9 mouse cellular contexts compared by ENCODE assay signal in genomic region chr2:71545882-71546639, GRCm38 (mm10). TPM values are rescaled to one million over a fixed set of nuclear protein-coding genes. Genes with fewer than 3 reads are reported as not detected.
DNase-seq lines count a peak whose midpoint lies in the region; ATAC-seq and TF ChIP-seq lines count a peak whose summit lies in the region.
"Had no signal": no experiment of that assay in that cellular context is flagged by ENCODE, and none has a peak within 500 bp of the region (broad histone marks: within the 10 kb centered on the region; RNA-seq: fewer than 3 reads in every experiment).

No protein-coding gene starts in this region.

- H3ac ChIP-seq in C2C12 (ENCODE audit: control insufficient read depth, insufficient read length, low read depth): peak overlapping the region; percentile 82

- ATAC-seq in frontal cortex, adult (ENCODE audit: low TSS enrichment): peak; percentile 36
- ATAC-seq in liver, embryonic 13.5 days (ENCODE audit: low read depth): peak; percentile 23

- no peaks in the 10 kb centered on the region for H3K9me3 ChIP-seq in liver, embryonic 13.5 days (replicated peaks)

- no peak overlapping the region for H3K9ac ChIP-seq in liver, embryonic 13.5 days

- peak overlapping the region; percentile 79 for H3K4me2 ChIP-seq in liver, embryonic 13.5 days

- H3K4me1 ChIP-seq in liver, embryonic 13.5 days (replicated peaks): peaks cover 36% of the 10 kb centered on the region

- H3K27me3 ChIP-seq in C2C12 (ENCODE audit: control insufficient read depth, insufficient read depth, insufficient read length): no peaks in the 10 kb centered on the region
- H3K27me3 ChIP-seq in liver, embryonic 13.5 days: peaks cover 97% of the 10 kb centered on the region
- H3K27me3 ChIP-seq in splenic B cell, adult 2 months (ENCODE audit: control insufficient read depth, insufficient read depth, low read length, poor library complexity, severe bottlenecking): no peaks in the 10 kb centered on the region; the same call in 1 of the 2 replicates

- under 1% methylated on average over 59 of the region's 59 CpGs for WGBS in liver, embryonic 13.5 days (ENCODE audit: insufficient replicate concordance)

- intact Hi-C loops in heart, postnatal 36 days (cut with DNase I): loop anchor here (2.0 to 5.0 kb wide), 3 partner anchors 15 to 319 kb away; partner anchors contain the start of gene Metap1d

- H3K36me3 ChIP-seq in C2C12 (ENCODE audit: control insufficient read depth, insufficient read depth): peaks cover 7% of the 10 kb centered on the region
- no peaks in the 10 kb centered on the region for H3K36me3 ChIP-seq in liver, embryonic 13.5 days
- no peaks in the 10 kb centered on the region for H3K36me3 ChIP-seq in splenic B cell, adult 2 months (ENCODE audit: control insufficient read depth, insufficient read depth, low read length, poor library complexity, severe bottlenecking)

- no peak for TF ChIP-seq CTCF in C2C12 (IDR thresholded peaks at IDR 0.05; ENCODE audit: control insufficient read depth, insufficient read depth, insufficient read length)

- peaks cover 29% of the 10 kb centered on the region for H3K79me2 ChIP-seq in C2C12 (ENCODE audit: control insufficient read depth, insufficient read depth)

- peak overlapping the region; percentile 60 for H3K4me3 ChIP-seq in C2C12 (ENCODE audit: insufficient read depth, poor library complexity, severe bottlenecking)
- H3K4me3 ChIP-seq in liver, embryonic 13.5 days (replicated peaks): peak overlapping the region; percentile 59

- peaks cover 8% of the 10 kb centered on the region for H3K79me3 ChIP-seq in C2C12 (ENCODE audit: low read depth)

- no peak for DNase-seq in frontal cortex, postnatal 14 days (ENCODE audit: low spot score in 2 of 2)
- peak; percentile 67 for DNase-seq in embryo, embryonic 10.5 days (ENCODE audit: low spot score)
- DNase-seq in heart, postnatal 36 days: peak; percentile 36 to 48
- DNase-seq in liver, embryonic 13.5 days: no peak
- DNase-seq in splenic B cell, adult 2 months (ENCODE audit: low read depth, low spot score): peak; percentile 47
- DNase-seq in gastrocnemius, adult 18-20 months (ENCODE audit: low spot score): no peak

- H3K27ac ChIP-seq in liver, embryonic 13.5 days: no peak overlapping the region

TF ChIP-seq in C2C12, 6 proteins besides CTCF, POLR2A, EP300 and RAD21:
- TF ChIP-seq FOSL1 (IDR thresholded peaks at IDR 0.05; ENCODE audit: insufficient read depth, low read length, poor library complexity, severe bottlenecking) (no peak), MYOD1 (IDR thresholded peaks at IDR 0.05; ENCODE audit: control insufficient read depth, insufficient read length, low read depth) (no peak), MAX (IDR thresholded peaks at IDR 0.05) (no peak)

RNA-seq across cellular contexts. Expression of gene Dlx2, which starts 0.5 kb away (rescaled TPM):
- polyA plus RNA-seq in C2C12 (2012; fragmentation: generic; extraction: Trizol): 16.0 TPM
- total RNA-seq in heart, postnatal 36 days (2021): not detected
- not detected in 2 replicates for polyA plus RNA-seq in liver, embryonic 13.5 days (2015; fragmentation: Nextera tagmentation; extraction: Ambion mirVana)
- not detected for total RNA-seq in gastrocnemius, adult 18-20 months (2021)
- total RNA-seq: MEL had no signal

RNA-seq across cellular contexts. Expression of gene Dlx1, which starts 18.1 kb away (rescaled TPM):
- 4.9 TPM for polyA plus RNA-seq in C2C12 (2012; fragmentation: generic; extraction: Trizol)
- total RNA-seq in heart, postnatal 36 days (2021): under 1 TPM; 0.28 to 0.35 TPM
- polyA plus RNA-seq in liver, embryonic 13.5 days (2015; fragmentation: Nextera tagmentation; extraction: Ambion mirVana): 0.07 TPM in 1 of 2 replicates, not detected in the other
- not detected for total RNA-seq in gastrocnemius, adult 18-20 months (2021)

Comparison
In these comparisons a context has a peak if more than half of its experiments do, and no peak if none do; other contexts are left out.
1. DNase-seq: peak in embryo, embryonic 10.5 days (single experiment), heart, postnatal 36 days (2 of 2) and splenic B cell, adult 2 months (single experiment); none in frontal cortex, postnatal 14 days (0 of 2), liver, embryonic 13.5 days (single experiment) and gastrocnemius, adult 18-20 months (single experiment).